Mouse (Mus musculus) limb, embryonic 13.5 days (tissue): ENCODE data around the gene Vmn2r33. TPM values are rescaled to one million over a fixed set of nuclear protein-coding genes. Genes with fewer than 3 reads are reported as not detected.
"Not testable (repeated sequence)": the region's sequence is repeated elsewhere in the genome, so short reads cannot be mapped to it uniquely, and the experiment has no call there.

ENCODE experiments used
- ATAC-seq: fragments of 200-750 bp; cut with Nextera tagmentation; 2 replicates; pipeline ENCODE4 v1.8.0; 2017; ENCODE audit warnings: low read depth, moderate number of reproducible peaks, moderate TSS enrichment; ENCODE audit not compliant: low FRiP score
- H3K27ac ChIP-seq: fragments of 300-500 bp; sonication (generic); 2 replicates; pipeline ENCODE4 v1.5.1; 2015; ENCODE audit warnings: inconsistent platforms, mild to moderate bottlenecking, moderate library complexity
- H3K27me3 ChIP-seq: fragments of 300-500 bp; sonication (generic); 2 replicates; pipeline ENCODE4 v1.6.1; 2015; ENCODE audit warnings: mild to moderate bottlenecking, inconsistent platforms
- H3K36me3 ChIP-seq: fragments of 300-500 bp; sonication (generic); 2 replicates; pipeline ENCODE4 v1.6.1; 2015; ENCODE audit warnings: inconsistent platforms, mild to moderate bottlenecking, moderate library complexity
- H3K4me1 ChIP-seq: fragments of 300-500 bp; sonication (generic); 2 replicates; pipeline ENCODE4 v1.6.1; 2015; ENCODE audit warnings: inconsistent platforms
- H3K4me2 ChIP-seq: fragments of 300-500 bp; sonication (generic); replicated peaks from 2 replicates; pipeline ENCODE4 v1.6.1; 2015; ENCODE audit warnings: inconsistent platforms, mild to moderate bottlenecking, moderate library complexity
- H3K4me3 ChIP-seq: fragments of 300-500 bp; sonication (generic); 2 replicates; pipeline ENCODE4 v1.5.1; 2015; ENCODE audit warnings: moderate library complexity, mild to moderate bottlenecking, inconsistent platforms
- H3K9ac ChIP-seq: fragments of 300-500 bp; sonication (generic); 2 replicates; pipeline ENCODE4 v1.6.1; 2015; ENCODE audit warnings: mild to moderate bottlenecking, inconsistent platforms
- H3K9me3 ChIP-seq: fragments of 300-500 bp; sonication (generic); 2 replicates; pipeline ENCODE4 v1.6.1; 2016; ENCODE audit warnings: inconsistent platforms
- polyA plus RNA-seq: library from polyadenylated mRNA; unstranded; fragments of >200 nt; fragmentation: Nextera tagmentation; extraction: Ambion mirVana; gene quantifications from 2 replicates; pipeline ENCODE4 v1.2.1, GENCODE M21; 2015

Gene Vmn2r33
- not detected in 2 replicates for polyA plus RNA-seq

- H3K27ac ChIP-seq, H3K9ac ChIP-seq, H3K4me1 ChIP-seq, H3K9me3 ChIP-seq, ATAC-seq, H3K36me3 ChIP-seq, H3K4me2 ChIP-seq, H3K4me3 ChIP-seq, H3K27me3 ChIP-seq: not testable (repeated sequence)
These were observed at the start of gene Vmn2r33 for GRCm38 (mm10) chr7:7566686-7567085. Gene Vmn2r33 (minus strand): TSS chr7:7566786.

Other genes with a start within 250 kb of the Vmn2r33 start
- 0.03 TPM in 1 of 2 replicates, not detected in the other for gene Vmn2r30, start 229.2 kb downstream of the Vmn2r33 start, polyA plus RNA-seq
- gene Gm45783, start 192.2 kb downstream of the Vmn2r33 start, polyA plus RNA-seq, result 0.51 and 0.57 TPM in 2 replicates
- gene Vmn2r31, start 167.1 kb downstream of the Vmn2r33 start, polyA plus RNA-seq, result 0.01 TPM in 1 of 2 replicates, not detected in the other
- not detected in 2 replicates for gene Vmn2r32, start 86.8 kb downstream of the Vmn2r33 start, polyA plus RNA-seq
- gene Vmn2r34, start 122.7 kb upstream of the Vmn2r33 start, polyA plus RNA-seq, result not detected in 2 replicates